Mouse (Mus musculus) lung, postnatal 14 days (tissue): ENCODE measurements around the gene Sfi1.
"Not testable (repeated sequence)": the region's sequence is repeated elsewhere in the genome, so short reads cannot be mapped to it uniquely, and the experiment has no call there.

Experiments
- DNase-seq: peaks from one replicate; pipeline ENCODE4 v3.0.0; 2021

Sfi1 gene

GRCm38 (mm10) chr11:3172526-3172925 lies 20.7 kb downstream of the Sfi1 start:
- not testable (repeated sequence) for DNase-seq

- peak; percentile 50 for DNase-seq
These were observed 21.3 kb downstream of the Sfi1 start for GRCm38 (mm10) chr11:3171931-3172330.

- DNase-seq = not testable (repeated sequence)
These were observed 24.2 kb downstream of the Sfi1 start for GRCm38 (mm10) chr11:3169042-3169441.

GRCm38 (mm10) chr11:3167571-3168001 lies 25.7 kb downstream of the Sfi1 start:
- DNase-seq = peak; percentile 43

GRCm38 (mm10) chr11:3167129-3167528 lies 26.1 kb downstream of the Sfi1 start:
- DNase-seq = not testable (repeated sequence)

DNA sequence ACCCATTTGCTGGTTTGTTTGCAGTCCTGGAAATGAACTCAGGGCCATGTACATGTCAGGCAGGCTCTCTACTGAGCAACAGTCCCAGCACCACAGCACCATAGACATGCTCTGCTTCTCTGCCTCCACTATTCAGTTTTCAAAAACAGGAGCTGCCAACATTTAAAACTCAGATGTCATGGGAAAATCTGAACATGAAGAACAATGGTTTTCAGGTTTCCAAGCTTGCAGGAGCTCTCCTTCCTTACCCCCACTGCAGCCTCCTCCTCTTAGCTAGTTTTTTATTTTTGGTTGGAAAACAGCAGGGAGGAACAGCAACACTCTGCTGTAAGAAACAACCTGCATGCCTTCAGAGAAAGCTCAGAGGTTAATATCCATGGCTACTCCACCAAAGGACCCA lies 26.9 kb downstream of the Sfi1 start:
- DNase-seq = not testable (repeated sequence)

DNA sequence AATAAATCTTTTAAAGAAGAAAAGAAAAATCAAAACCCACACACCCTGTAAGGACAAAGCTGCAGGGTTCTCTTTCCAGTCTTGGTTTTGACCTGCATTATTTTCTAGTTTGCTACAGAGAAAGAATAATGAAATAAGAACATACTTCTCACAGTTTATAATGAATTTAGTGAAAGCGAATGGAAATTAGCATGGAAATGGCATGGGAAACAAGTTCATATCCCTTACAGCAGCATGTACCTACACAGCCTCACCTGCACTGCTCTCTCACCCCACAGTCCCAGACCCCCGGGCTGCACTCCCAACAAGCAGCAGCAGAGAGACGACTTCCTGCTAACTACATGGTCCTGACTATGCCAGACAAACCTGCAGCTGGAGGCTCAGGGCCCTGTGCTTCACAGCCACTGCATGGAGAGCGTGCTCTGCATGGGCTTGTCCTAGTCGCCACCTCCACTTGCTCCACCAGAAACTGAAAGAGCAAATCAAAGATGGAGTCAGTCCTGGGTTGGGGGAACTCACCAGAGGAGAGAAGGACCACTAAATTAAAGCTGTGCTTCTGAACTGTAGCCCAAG lies 28.0 kb downstream of the Sfi1 start:
- not testable (repeated sequence) for DNase-seq

DNA sequence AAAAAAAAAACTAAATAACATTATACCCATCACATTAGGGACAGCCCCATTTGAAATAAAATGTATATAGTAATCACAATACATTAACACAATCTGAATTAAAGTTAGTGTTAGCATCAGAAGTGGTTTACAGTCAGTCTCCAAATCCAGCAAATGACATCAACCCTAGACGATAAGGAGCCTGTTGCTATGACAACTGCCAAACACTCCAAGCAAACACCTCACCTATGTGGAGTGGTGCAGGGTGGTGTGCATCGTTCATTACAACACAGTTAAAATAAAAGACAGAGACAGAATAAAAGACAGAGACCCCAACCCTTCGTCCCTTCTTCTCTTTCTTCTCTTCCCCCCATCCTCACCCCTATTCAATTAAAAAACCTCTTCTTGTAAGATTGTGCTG lies 29.6 kb downstream of the Sfi1 start:
- DNase-seq = not testable (repeated sequence)

- peak; percentile 51 for DNase-seq
These were observed 30.1 kb downstream of the Sfi1 start for GRCm38 (mm10) chr11:3163122-3163521.

- peak; percentile 53 for DNase-seq
These were observed 30.9 kb downstream of the Sfi1 start for GRCm38 (mm10) chr11:3162236-3162897.

DNA sequence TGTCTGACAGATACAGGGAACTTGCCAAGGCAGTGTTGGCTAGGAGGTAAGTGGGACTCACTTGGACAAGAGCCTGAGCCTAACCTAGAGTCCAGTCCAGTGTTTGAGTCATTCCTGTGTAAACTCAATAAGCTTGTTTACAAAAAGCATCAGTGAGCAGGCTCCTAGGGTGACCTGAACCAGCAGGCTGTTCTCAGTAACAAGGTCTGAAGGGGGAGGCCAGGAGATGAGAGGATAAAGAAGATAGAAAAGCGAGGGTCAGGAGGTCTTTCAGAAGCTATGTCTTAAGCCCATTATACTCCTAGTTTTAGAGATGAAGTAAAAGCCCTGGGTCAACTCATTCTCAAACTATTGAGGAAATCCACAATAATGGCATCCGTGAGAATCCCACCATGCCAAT lies 31.9 kb downstream of the Sfi1 start:
- peak; percentile 67 for DNase-seq

- DNase-seq = not testable (repeated sequence)
These were observed 34.5 kb downstream of the Sfi1 start for GRCm38 (mm10) chr11:3158800-3159199.

DNA sequence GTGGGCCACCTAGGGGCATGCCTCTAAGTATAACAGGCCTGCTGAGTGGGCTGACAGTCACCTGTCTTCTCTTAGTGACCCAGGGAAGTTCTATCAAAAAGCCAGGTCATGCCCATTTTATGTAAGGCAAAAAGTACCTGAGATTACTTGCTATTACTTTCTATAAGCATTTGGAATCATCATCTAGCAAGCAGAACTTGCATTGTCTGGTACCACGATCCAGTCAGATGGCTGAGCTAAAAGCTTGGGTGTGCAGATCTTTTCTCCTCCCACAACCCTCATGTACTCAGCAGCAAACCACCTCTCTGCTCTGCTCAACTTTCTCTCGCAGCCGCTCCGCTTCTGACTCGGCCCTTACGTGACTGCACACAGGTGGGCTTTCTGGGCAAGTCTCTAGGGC lies 35.3 kb downstream of the Sfi1 start:
- not testable (repeated sequence) for DNase-seq

- DNase-seq = not testable (repeated sequence)
These were observed 36.3 kb downstream of the Sfi1 start for GRCm38 (mm10) chr11:3156991-3157390.

DNA sequence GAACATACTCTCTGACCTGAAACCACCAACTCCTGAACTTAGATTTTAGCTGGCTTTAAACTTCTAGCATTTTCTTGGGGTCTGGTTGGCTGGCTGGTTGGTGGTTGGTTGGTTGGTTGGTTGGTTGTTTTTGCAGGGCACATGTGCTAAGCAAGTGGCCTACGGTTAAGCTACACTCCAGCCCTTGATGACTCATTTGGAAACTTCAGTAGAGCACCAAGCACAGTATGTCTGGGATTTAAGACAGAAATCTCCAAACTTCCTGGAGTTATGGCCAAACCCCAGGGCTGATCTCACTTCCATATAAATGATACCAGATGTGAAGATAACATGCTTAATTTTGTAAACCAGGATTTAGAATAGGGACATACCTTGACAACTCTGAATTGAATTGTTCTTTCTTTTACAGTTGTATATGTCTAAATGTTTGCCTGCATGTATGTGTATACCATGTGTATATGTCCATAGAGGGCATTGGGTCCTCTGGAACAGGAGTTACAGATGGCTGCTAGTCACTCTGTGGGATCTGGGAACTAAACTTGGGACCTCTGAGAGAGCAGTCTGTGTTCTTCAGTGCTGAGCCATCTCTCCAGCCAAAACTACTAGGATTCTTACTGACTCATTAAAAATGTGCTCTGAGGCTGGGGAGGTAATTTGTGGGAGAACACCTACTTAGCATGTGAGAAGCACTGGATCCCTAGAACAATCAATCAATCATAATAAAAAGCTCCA lies 39.4 kb downstream of the Sfi1 start:
- DNase-seq = peak; percentile 62

GRCm38 (mm10) chr11:3151358-3151757 lies 41.9 kb downstream of the Sfi1 start:
- DNase-seq = not testable (repeated sequence)

DNA sequence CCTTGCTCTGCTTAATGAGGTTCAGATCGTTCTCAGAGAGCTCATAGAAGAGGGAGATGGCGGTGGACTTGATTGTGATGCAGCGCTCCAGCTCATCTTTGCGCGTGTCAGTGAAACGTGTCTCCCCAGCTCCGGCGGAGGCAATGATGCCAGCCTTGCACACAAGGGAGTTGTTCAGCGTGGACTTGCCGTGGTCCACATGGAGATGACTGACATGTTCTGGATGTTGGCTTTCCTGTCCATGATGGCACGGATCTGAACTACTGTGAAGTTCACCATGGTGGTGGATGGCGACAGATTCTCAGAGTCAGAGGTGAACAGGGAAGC lies 42.6 kb downstream of the Sfi1 start:
- DNase-seq = not testable (repeated sequence)

- DNase-seq = peak; percentile 50
These were observed 43.1 kb downstream of the Sfi1 start for GRCm38 (mm10) chr11:3150003-3150676.

DNA sequence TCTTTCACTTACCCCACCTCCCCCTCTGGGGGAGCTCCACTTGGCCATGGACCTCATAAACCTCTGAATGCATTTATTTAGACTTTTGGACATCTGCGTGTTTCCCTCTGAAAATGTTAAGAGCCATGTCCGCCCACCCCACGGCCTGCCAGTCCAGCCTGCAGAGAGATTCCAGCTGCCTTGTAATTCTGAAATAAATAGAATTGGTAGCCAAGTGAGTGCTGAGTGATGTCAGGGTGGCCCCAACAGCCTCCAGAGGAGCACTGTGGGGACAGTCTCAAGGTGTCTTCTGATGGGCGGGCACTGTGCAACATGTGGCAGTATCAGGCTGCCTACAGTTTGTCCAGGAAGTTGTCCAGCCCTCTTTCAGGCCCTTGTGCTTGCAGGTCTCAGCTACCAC lies 43.8 kb downstream of the Sfi1 start:
- not testable (repeated sequence) for DNase-seq

GRCm38 (mm10) chr11:3146806-3147205 lies 46.5 kb downstream of the Sfi1 start:
- DNase-seq = not testable (repeated sequence)

GRCm38 (mm10) chr11:3145359-3146165 lies 47.7 kb downstream of the Sfi1 start:
- DNase-seq = not testable (repeated sequence)

- not testable (repeated sequence) for DNase-seq
These were observed 49.3 kb downstream of the Sfi1 start for GRCm38 (mm10) chr11:3143984-3144383.

DNA sequence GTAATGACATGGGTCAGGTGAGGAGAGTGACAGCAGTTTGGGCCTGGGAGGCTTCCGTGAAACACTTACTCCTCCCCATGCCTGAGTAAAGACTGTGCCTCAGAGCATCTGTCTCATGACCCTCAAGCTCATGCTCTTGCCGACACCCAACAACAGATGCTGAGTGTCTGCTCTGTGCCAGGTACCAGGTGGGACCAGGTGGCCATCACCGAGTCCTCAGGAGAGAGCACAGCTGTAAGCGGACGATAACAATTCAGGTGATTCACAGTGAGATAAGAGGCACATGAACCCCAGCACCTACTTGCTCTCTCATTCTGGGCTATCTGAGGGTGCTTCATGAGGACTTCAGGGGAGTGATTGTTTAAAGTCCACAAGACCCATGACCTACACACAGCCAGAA lies 50.9 kb downstream of the Sfi1 start:
- peak; percentile 81 for DNase-seq
